Mouse (Mus musculus) macrophage (primary cell): ENCODE measurements around the gene Ago3. TPM values are rescaled to one million over a fixed set of nuclear protein-coding genes. Genes with fewer than 3 reads are reported as not detected.

ENCODE experiments used
- H3K27ac ChIP-seq: fragments of 350-480 bp; formaldehyde crosslinking; 2 replicates; pipeline ENCODE4 v1.9.0; 2021
- H3K36me3 ChIP-seq: fragments of 350-480 bp; formaldehyde crosslinking; 2 replicates; pipeline ENCODE4 v1.9.0; 2021; ENCODE audit errors: inconsistent target
- H3K4me3 ChIP-seq: fragments of 350-480 bp; formaldehyde crosslinking; 2 replicates; pipeline ENCODE4 v1.9.0; 2021; ENCODE audit errors: inconsistent target
- H3K79me2 ChIP-seq: fragments of 350-480 bp; formaldehyde crosslinking; 2 replicates; pipeline ENCODE4 v1.9.0; 2021; ENCODE audit errors: inconsistent target
- WGBS: methylation state at CpG from one replicate; pipeline ENCODE4 v1.1.7; 2026; ENCODE audit warnings: inconsistent platforms; ENCODE audit not compliant: missing documents; 5-methylcytosine and 5-hydroxymethylcytosine counted together
- polyA plus RNA-seq: library from polyadenylated mRNA; stranded (reverse); fragments of 250-400 nt; gene quantifications from 3 replicates; pipeline ENCODE4 v1.2.4, GENCODE M21; 2018; ENCODE audit warnings: inconsistent platforms

The Ago3 gene
- polyA plus RNA-seq, 1 experiment from 2014 or later = 9.3 TPM

- Histone ChIP-seq H3K79me2 (no peaks in the 10 kb centered on the region), H3K4me3 (no peak overlapping the region)
- 25% methylated on average over 17 of the region's 17 CpGs for WGBS
Observed at GRCm38 (mm10) chr4:126288085-126288666, 141.2 kb downstream of the Ago3 start.

GRCm38 (mm10) chr4:126287302-126287995, 141.9 kb downstream of the Ago3 start:
- WGBS = 48% methylated on average over 11 of the region's 11 CpGs

More at GRCm38 (mm10) chr4:126288085-126288666, 141.2 kb downstream of the Ago3 start:
- Histone ChIP-seq H3K27ac (no peak overlapping the region), H3K36me3 (no peaks in the 10 kb centered on the region)

GRCm38 (mm10) chr4:126286492-126286891, 142.9 kb downstream of the Ago3 start, which contains the start of gene Col8a2:
Gene Col8a2 (plus strand): TSS chr4:126286793.
- WGBS = 6% methylated on average over 19 of the region's 42 CpGs
- no peak within 1 kb of the TSS for H3K27ac ChIP-seq
- H3K36me3 ChIP-seq = no peaks in the 10 kb centered on the region
- H3K79me2 ChIP-seq = no peaks in the 10 kb centered on the region
- no peak within 1 kb of the TSS for H3K4me3 ChIP-seq

More at GRCm38 (mm10) chr4:126287302-126287995, 141.9 kb downstream of the Ago3 start:
- Histone ChIP-seq H3K27ac (no peak overlapping the region), H3K4me3 (no peak overlapping the region), H3K36me3 (no peaks in the 10 kb centered on the region), H3K79me2 (no peaks in the 10 kb centered on the region)

GRCm38 (mm10) chr4:126283582-126283981, 145.8 kb downstream of the Ago3 start:
- Histone ChIP-seq H3K36me3 (no peaks in the 10 kb centered on the region), H3K4me3 (no peak overlapping the region), H3K79me2 (no peaks in the 10 kb centered on the region), H3K27ac (no peak overlapping the region)
- WGBS = 91% methylated on average over 8 of the region's 8 CpGs

- no peaks in the 10 kb centered on the region for H3K36me3 ChIP-seq
- 88% methylated on average over 8 of the region's 9 CpGs for WGBS
- H3K79me2 ChIP-seq = no peaks in the 10 kb centered on the region
- H3K4me3 ChIP-seq = no peak overlapping the region
- H3K27ac ChIP-seq = no peak overlapping the region
Observed at GRCm38 (mm10) chr4:126281706-126282105, 147.7 kb downstream of the Ago3 start.

Other genes starting within 250 kb of the Ago3 start
- 109 to 345 TPM (median 123 TPM) in 3 replicates for gene Thrap3, start 226.8 kb downstream of the Ago3 start, polyA plus RNA-seq
- 105 to 157 TPM (median 139 TPM) in 3 replicates for gene Map7d1, start 173.2 kb downstream of the Ago3 start, polyA plus RNA-seq
- gene Trappc3, start 167.2 kb downstream of the Ago3 start, polyA plus RNA-seq = 93.4 to 103 TPM (median 95.6 TPM) in 3 replicates
- gene Col8a2, start 142.8 kb downstream of the Ago3 start, polyA plus RNA-seq = not detected in 3 replicates
- 12.8 to 27.0 TPM (median 21.1 TPM) in 3 replicates for gene Adprhl2, start 107.9 kb downstream of the Ago3 start, polyA plus RNA-seq
- gene Tekt2, start 103.9 kb downstream of the Ago3 start, polyA plus RNA-seq = 0.22 to 0.36 TPM (median 0.25 TPM) in 3 replicates
- 20.9 to 22.7 TPM (median 22.2 TPM) in 3 replicates for gene Ago1, start 39.0 kb upstream of the Ago3 start, polyA plus RNA-seq
- 5.6 to 10.3 TPM (median 6.6 TPM) in 3 replicates for gene Ago4, start 103.9 kb upstream of the Ago3 start, polyA plus RNA-seq
- 1.1 to 13.8 TPM (median 13.0 TPM) in 3 replicates for gene Clspn, start 127.4 kb upstream of the Ago3 start, polyA plus RNA-seq
- gene 5730409E04Rik, start 180.3 kb upstream of the Ago3 start, polyA plus RNA-seq = 9.7 to 13.2 TPM (median 11.6 TPM) in 3 replicates
- 164 to 241 TPM (median 175 TPM) in 3 replicates for gene Psmb2, start 248.1 kb upstream of the Ago3 start, polyA plus RNA-seq